Mouse (Mus musculus) MEL (cell line): ENCODE data around the gene Zfp609. TPM values are rescaled to one million over a fixed set of nuclear protein-coding genes. Genes with fewer than 3 reads are reported as not detected.

Source experiments
- DNase-seq: peaks from one replicate; pipeline ENCODE4 v3.0.0; 2011; ENCODE audit warnings: low read depth, low spot score
- H3K27ac ChIP-seq: 2 replicates; pipeline ENCODE4 v1.5.1; 2012; ENCODE audit warnings: low read depth, mild to moderate bottlenecking, control low read depth, low read length, moderate library complexity; ENCODE audit not compliant: control insufficient read depth
- H3K27me3 ChIP-seq, 2 experiments: fragments of 150-350 bp in 1 of 2; sonication (generic) in 1 of 2; 2 replicates each; pipeline ENCODE4 v1.6.1; 2012; ENCODE audit warnings: low read length in 2 of 2, mild to moderate bottlenecking in 2 of 2, improper control_type of control experiment in 1 of 2, moderate library complexity in 1 of 2; ENCODE audit not compliant: insufficient read depth in 2 of 2, control insufficient read depth in 1 of 2
- H3K36me3 ChIP-seq, 2 experiments: 2 replicates each; pipeline ENCODE4 v1.6.1; 2012 to 2014; ENCODE audit warnings: low read length in 2 of 2, improper control_type of control experiment in 1 of 2, inconsistent platforms in 1 of 2, mild to moderate bottlenecking in 1 of 2; ENCODE audit not compliant: insufficient read depth in 2 of 2, control insufficient read depth in 1 of 2
- H3K4me1 ChIP-seq, 2 experiments: fragments of 150-350 bp in 1 of 2; sonication (generic) in 1 of 2; 2 replicates each; pipeline ENCODE4 v1.6.1; 2012; ENCODE audit warnings: low read length in 2 of 2, improper control_type of control experiment in 1 of 2, mild to moderate bottlenecking in 1 of 2; ENCODE audit not compliant: insufficient read depth in 2 of 2, control insufficient read depth in 1 of 2
- H3K4me3 ChIP-seq, 2 experiments: fragments of 150-350 bp in 1 of 2; sonication (generic) in 1 of 2; 2 replicates each; pipeline ENCODE4 v1.5.1; 2012; ENCODE audit warnings: low read depth in 2 of 2, low read length in 2 of 2, mild to moderate bottlenecking in 2 of 2, moderate library complexity in 2 of 2, control low read depth in 1 of 2, improper control_type of control experiment in 1 of 2; ENCODE audit not compliant: control insufficient read depth in 1 of 2, insufficient read depth in 1 of 2
- H3K79me2 ChIP-seq: 2 replicates; pipeline ENCODE4 v1.6.1; 2012; ENCODE audit warnings: mild to moderate bottlenecking, low read length, moderate library complexity; ENCODE audit not compliant: control insufficient read depth, poor library complexity, insufficient read depth
- H3K9ac ChIP-seq: 2 replicates; pipeline ENCODE4 v1.6.1; 2012; ENCODE audit warnings: low read depth, mild to moderate bottlenecking, control low read depth, low read length, moderate library complexity; ENCODE audit not compliant: control insufficient read depth, poor library complexity, severe bottlenecking
- H3K9me3 ChIP-seq: fragments of 150-350 bp; sonication (generic); replicated peaks from 2 replicates; pipeline ENCODE4 v1.6.1; 2012; ENCODE audit warnings: mild to moderate bottlenecking, low read length, improper control_type of control experiment, moderate library complexity; ENCODE audit not compliant: insufficient read depth
- BHLHE40 ChIP-seq: IDR thresholded peaks from 2 replicates; pipeline ENCODE4 v1.6.1; 2012; ENCODE audit warnings: low read depth, mild to moderate bottlenecking, inconsistent platforms, low read length, improper control_type of control experiment, borderline replicate concordance
- CHD1 ChIP-seq: IDR thresholded peaks from 2 replicates; pipeline ENCODE4 v1.6.1; 2012; ENCODE audit warnings: low read depth, mild to moderate bottlenecking, inconsistent platforms, low read length, improper control_type of control experiment
- CTCF ChIP-seq, 3 experiments: IDR thresholded peaks in 2 of 3; conservative IDR thresholded peaks in 1 of 3; 2 replicates each; pipeline ENCODE4 v1.5.1; 2011 to 2012; ENCODE audit warnings: low read length in 3 of 3, low read depth in 2 of 3, mild to moderate bottlenecking in 2 of 3, improper control_type of control experiment in 1 of 3, inconsistent platforms in 1 of 3, mixed read lengths in 1 of 3, moderate library complexity in 1 of 3; ENCODE audit not compliant: control insufficient read depth in 1 of 3, insufficient read depth in 1 of 3, poor library complexity in 1 of 3, severe bottlenecking in 1 of 3
- EP300 ChIP-seq, 2 experiments: IDR thresholded peaks; 2 replicates each; pipeline ENCODE4 v1.6.1; 2011; ENCODE audit warnings: improper control_type of control experiment in 2 of 2, low read length in 2 of 2, low read depth in 1 of 2, mild to moderate bottlenecking in 1 of 2
- GABPA ChIP-seq: IDR thresholded peaks from 2 replicates; pipeline ENCODE4 v1.6.1; 2012; ENCODE audit warnings: low read depth, mild to moderate bottlenecking, inconsistent platforms, low read length, improper control_type of control experiment, moderate library complexity
- JUND ChIP-seq: IDR thresholded peaks from 2 replicates; pipeline ENCODE4 v1.6.1; 2011; ENCODE audit warnings: low read depth, mild to moderate bottlenecking, improper control_type of control experiment, low read length
- MAX ChIP-seq: IDR thresholded peaks from 2 replicates; pipeline ENCODE4 v1.6.1; 2011; ENCODE audit warnings: low read length, improper control_type of control experiment
- MYB ChIP-seq: IDR thresholded peaks from 2 replicates; pipeline ENCODE4 v1.6.1; 2011; ENCODE audit warnings: mild to moderate bottlenecking, low read depth, low read length, improper control_type of control experiment
- MYC ChIP-seq: IDR thresholded peaks from 2 replicates; pipeline ENCODE4 v1.6.1; 2011; ENCODE audit warnings: low read depth, mild to moderate bottlenecking, low read length, improper control_type of control experiment, moderate library complexity
- POLR2AphosphoS2 ChIP-seq: IDR thresholded peaks from 2 replicates; pipeline ENCODE4 v1.6.1; 2011; ENCODE audit warnings: low read length, improper control_type of control experiment
- POLR2AphosphoS5 ChIP-seq: IDR thresholded peaks from 2 replicates; pipeline ENCODE4 v1.6.1; 2012; ENCODE audit warnings: low read depth, borderline replicate concordance, mild to moderate bottlenecking, inconsistent platforms, low read length, moderate library complexity, mixed read lengths
- RAD21 ChIP-seq: IDR thresholded peaks from 2 replicates; pipeline ENCODE4 v1.6.1; 2011; ENCODE audit warnings: mild to moderate bottlenecking, low read depth, low read length, improper control_type of control experiment
- RCOR1 ChIP-seq: IDR thresholded peaks from 2 replicates; pipeline ENCODE4 v1.6.1; 2012; ENCODE audit warnings: low read depth, mild to moderate bottlenecking, inconsistent platforms, low read length, improper control_type of control experiment
- TAL1 ChIP-seq: IDR thresholded peaks from 2 replicates; pipeline ENCODE4 v1.6.1; 2012; ENCODE audit warnings: mild to moderate bottlenecking, inconsistent platforms, low read length, moderate library complexity, mixed read lengths
- USF1 ChIP-seq: IDR thresholded peaks from 2 replicates; pipeline ENCODE4 v1.6.1; 2014; ENCODE audit warnings: low read depth, mild to moderate bottlenecking, inconsistent platforms, low read length, improper control_type of control experiment, moderate library complexity
- USF2 ChIP-seq, 2 experiments: IDR thresholded peaks; 2 replicates each; pipeline ENCODE4 v1.6.1; 2011 to 2012; ENCODE audit warnings: improper control_type of control experiment in 2 of 2, low read length in 2 of 2, borderline replicate concordance in 1 of 2, inconsistent platforms in 1 of 2, low read depth in 1 of 2, mild to moderate bottlenecking in 1 of 2; ENCODE audit not compliant: insufficient read depth in 1 of 2
- ZKSCAN1 ChIP-seq: IDR thresholded peaks from 2 replicates; pipeline ENCODE4 v1.6.1; 2012; ENCODE audit warnings: low read depth, mild to moderate bottlenecking, inconsistent platforms, low read length, improper control_type of control experiment, moderate library complexity
- ZMIZ1 ChIP-seq: IDR thresholded peaks from 2 replicates; pipeline ENCODE4 v1.6.1; 2012; ENCODE audit warnings: low read depth, mild to moderate bottlenecking, inconsistent platforms, low read length, improper control_type of control experiment, moderate library complexity
- polyA plus RNA-seq, 2 experiments: library from polyadenylated mRNA; stranded (reverse) in 1 of 2; unstranded in 1 of 2; fragments of >175 nt in 1 of 2; fragments of >200 nt in 1 of 2; gene quantifications; 2 replicates each; pipeline versions ENCODE4 v1.2.1 to v1.2.4; 2012; ENCODE audit warnings: low replicate concordance in 2 of 2, low read depth in 1 of 2; ENCODE audit not compliant: insufficient read length in 2 of 2, insufficient read depth in 1 of 2, missing spikeins in 1 of 2
- total RNA-seq: library from RNA; depleted of rRNA; stranded (reverse); fragments of 300-350 nt; gene quantifications from 2 replicates; pipeline ENCODE4 v1.2.3, GENCODE M21; 2012

The Zfp609 gene
- total and polyA plus RNA-seq, 3 experiments = 2.9 to 26.5 TPM; not detected in 1

GRCm38 (mm10) chr9:65728588-65728987 lies 98.8 kb downstream of the Zfp609 start:
- H3K27me3 ChIP-seq = no peaks in the 10 kb centered on the region
- no peaks in the 10 kb centered on the region for H3K9me3 ChIP-seq
- H3K36me3 ChIP-seq = peaks cover 0 to 3% of the 10 kb centered on the region in 2 experiments; a peak in 2 of 4 replicates
- no peak for DNase-seq
- no peaks in the 10 kb centered on the region for H3K4me1 ChIP-seq
- H3K4me3 ChIP-seq = no peak overlapping the region
- no peak overlapping the region for H3K9ac ChIP-seq
- H3K27ac ChIP-seq = no peak overlapping the region
- 0 out of 2 replicates have a peak, but pooled peaks cover 2% of the 10 kb centered on the region for H3K79me2 ChIP-seq
- TF ChIP-seq JUND (no peak), USF2 (IDR thresholded peaks at IDR 0.05; ENCODE audit: borderline replicate concordance in 1 of 2, insufficient read depth in 1 of 2, low read depth in 1 of 2, low read length in 2 of 2) (no peak)

- H3K27me3 ChIP-seq = no peaks in the 10 kb centered on the region
- no peak overlapping the region for H3K27ac ChIP-seq
- H3K36me3 ChIP-seq = peaks cover 0 to 3% of the 10 kb centered on the region in 2 experiments; a peak in 2 of 4 replicates
- no peak overlapping the region for H3K9ac ChIP-seq
- TF ChIP-seq TAL1 (no peak), BHLHE40 (no peak), RCOR1 (no peak), GABPA (no peak), USF2 (IDR thresholded peaks at IDR 0.05; ENCODE audit: borderline replicate concordance in 1 of 2, insufficient read depth in 1 of 2, low read depth in 1 of 2, low read length in 2 of 2) (no peak), ZMIZ1 (no peak), CTCF (IDR thresholded peaks at IDR 0.05 in 2 of 3, conservative IDR thresholded peaks at IDR 0.05 in 1 of 3; ENCODE audit: control insufficient read depth in 1 of 3, insufficient read depth in 1 of 3, low read depth in 2 of 3, low read length in 3 of 3, poor library complexity in 1 of 3, severe bottlenecking in 1 of 3) (no peak), RAD21 (no peak), MYC (no peak), CHD1 (no peak), MYB (no peak), ZKSCAN1 (no peak)
- H3K9me3 ChIP-seq = no peaks in the 10 kb centered on the region
- DNase-seq = no peak
- 0 out of 2 replicates have a peak, but pooled peaks cover 1% of the 10 kb centered on the region for H3K79me2 ChIP-seq
- H3K4me3 ChIP-seq = no peak overlapping the region
- no peaks in the 10 kb centered on the region for H3K4me1 ChIP-seq
Observed at GRCm38 (mm10) chr9:65727491-65727890, 99.9 kb downstream of the Zfp609 start.

GRCm38 (mm10) chr9:65726431-65726830 lies 100.9 kb downstream of the Zfp609 start:
- Histone ChIP-seq H3K4me1 (no peaks in the 10 kb centered on the region), H3K27ac (no peak overlapping the region), H3K79me2 (no peaks in the 10 kb centered on the region), H3K36me3 (peaks cover 0 to 3% of the 10 kb centered on the region in 2 experiments; a peak in 2 of 4 replicates), H3K9me3 (no peaks in the 10 kb centered on the region), H3K27me3 (no peaks in the 10 kb centered on the region), H3K9ac (no peak overlapping the region), H3K4me3 (no peak overlapping the region)
- DNase-seq = no peak
- TF ChIP-seq MYB (no peak), EP300 (IDR thresholded peaks at IDR 0.05; ENCODE audit: low read depth in 1 of 2, low read length in 2 of 2) (no peak), MYC (no peak), MAX (no peak), USF1 (no peak), POLR2AphosphoS2 (no peak), POLR2AphosphoS5 (no peak)
